Mouse (Mus musculus) cerebellum, adult 2 months (tissue): ENCODE measurements around the gene Olfr1132.

ENCODE experiments used
- CTCF ChIP-seq: fragments of 200-500 bp; IDR thresholded peaks from 2 replicates; pipeline ENCODE4 v1.5.1; 2011; ENCODE audit warnings: low read depth, mild to moderate bottlenecking, control low read depth, low read length, moderate library complexity, borderline replicate concordance; ENCODE audit not compliant: insufficient read depth
- POLR2A ChIP-seq: fragments of 200-500 bp; IDR thresholded peaks from 2 replicates; pipeline ENCODE4 v1.6.1; 2011; ENCODE audit warnings: low read length, control low read depth, borderline replicate concordance; ENCODE audit not compliant: insufficient read depth

- TF ChIP-seq POLR2A (no peak), CTCF (no peak)
Observed at GRCm38 (mm10) chr2:87658360-87658759, 21.0 kb upstream of the Olfr1132 start, which contains the start of gene Olfr1134.
